Mouse (Mus musculus): ENCODE measurements around the gene Setd2. TPM values are rescaled to one million over a fixed set of nuclear protein-coding genes. Genes with fewer than 3 reads are reported as not detected.

Gene Setd2
- polyA plus RNA-seq, 1 experiment from 2014 or later: 9.6 TPM

GRCm38 (mm10) chr9:110620180-110620579 lies 87.8 kb downstream of the Setd2 start:
- ATAC-seq: no peak
- WGBS (ENCODE audit: insufficient replicate concordance): 91% methylated on average over 7 of the region's 7 CpGs

GRCm38 (mm10) chr9:110620685-110621084 lies 88.3 kb downstream of the Setd2 start:
- 91% methylated on average over 7 of the region's 7 CpGs for WGBS (ENCODE audit: insufficient replicate concordance)

More at GRCm38 (mm10) chr9:110620180-110620579, 87.8 kb downstream of the Setd2 start:
- no peaks in the 10 kb centered on the region for H3K27me3 ChIP-seq (ENCODE audit: insufficient read depth, low read length)
- H3K36me3 ChIP-seq (replicated peaks; ENCODE audit: insufficient read depth, low read length): peaks cover 43% of the 10 kb centered on the region
- DNase-seq: peak; percentile 40
- no peak overlapping the region for H3K9ac ChIP-seq (replicated peaks)
- H3K4me3 ChIP-seq (ENCODE audit: low read depth, low read length): no peak overlapping the region
- TF ChIP-seq CTCF (IDR thresholded peaks at IDR 0.05; ENCODE audit: low read depth) (peak; percentile 46), EP300 (IDR thresholded peaks at IDR 0.05; ENCODE audit: low read depth) (no peak)
- no peak overlapping the region for H3K4me2 ChIP-seq (ENCODE audit: low read depth, low read length)
- H3K4me1 ChIP-seq (ENCODE audit: insufficient read depth): peaks cover 12% of the 10 kb centered on the region
- H3K9me3 ChIP-seq (ENCODE audit: low read length): no peaks in the 10 kb centered on the region
- no peak overlapping the region for H3K27ac ChIP-seq (ENCODE audit: low read depth)

GRCm38 (mm10) chr9:110622621-110623219 lies 90.3 kb downstream of the Setd2 start:
- no peak overlapping the region for H3K4me2 ChIP-seq (ENCODE audit: low read depth, low read length)
- H3K4me3 ChIP-seq (ENCODE audit: low read depth, low read length): no peak overlapping the region
- peaks cover 15% of the 10 kb centered on the region for H3K4me1 ChIP-seq (ENCODE audit: insufficient read depth)
- H3K27ac ChIP-seq (ENCODE audit: low read depth): no peak overlapping the region
- H3K36me3 ChIP-seq (replicated peaks; ENCODE audit: insufficient read depth, low read length): peaks cover 41% of the 10 kb centered on the region
- TF ChIP-seq CTCF (IDR thresholded peaks at IDR 0.05; ENCODE audit: low read depth): no peak
- TF ChIP-seq EP300 (IDR thresholded peaks at IDR 0.05; ENCODE audit: low read depth): no peak
- H3K9ac ChIP-seq (replicated peaks): no peak overlapping the region
- DNase-seq (peak; percentile 13), ATAC-seq (no peak)
- no peaks in the 10 kb centered on the region for H3K9me3 ChIP-seq (ENCODE audit: low read length)
- no peaks in the 10 kb centered on the region for H3K27me3 ChIP-seq (ENCODE audit: insufficient read depth, low read length)
- 70% methylated on average over 12 of the region's 12 CpGs for WGBS (ENCODE audit: insufficient replicate concordance)

More at GRCm38 (mm10) chr9:110620685-110621084, 88.3 kb downstream of the Setd2 start:
- Histone ChIP-seq H3K9me3 (ENCODE audit: low read length) (no peaks in the 10 kb centered on the region), H3K27ac (ENCODE audit: low read depth) (no peak overlapping the region), H3K4me1 (ENCODE audit: insufficient read depth) (peaks cover 15% of the 10 kb centered on the region), H3K36me3 (replicated peaks; ENCODE audit: insufficient read depth, low read length) (peaks cover 40% of the 10 kb centered on the region), H3K4me3 (ENCODE audit: low read depth, low read length) (no peak overlapping the region), H3K4me2 (ENCODE audit: low read depth, low read length) (no peak overlapping the region), H3K27me3 (ENCODE audit: insufficient read depth, low read length) (no peaks in the 10 kb centered on the region), H3K9ac (replicated peaks) (no peak overlapping the region)
- ATAC-seq (no peak), DNase-seq (peak; percentile 12)
- TF ChIP-seq CTCF (IDR thresholded peaks at IDR 0.05; ENCODE audit: low read depth): no peak
- no peak for TF ChIP-seq EP300 (IDR thresholded peaks at IDR 0.05; ENCODE audit: low read depth)

- no peak for ATAC-seq
- Histone ChIP-seq H3K27me3 (ENCODE audit: insufficient read depth, low read length) (no peaks in the 10 kb centered on the region), H3K9ac (replicated peaks) (peak overlapping the region; percentile 60), H3K4me1 (ENCODE audit: insufficient read depth) (peaks cover 15% of the 10 kb centered on the region), H3K9me3 (ENCODE audit: low read length) (no peaks in the 10 kb centered on the region), H3K36me3 (replicated peaks; ENCODE audit: insufficient read depth, low read length) (peaks cover 36% of the 10 kb centered on the region), H3K27ac (ENCODE audit: low read depth) (peak overlapping the region; percentile 22; the same call in 1 of the 2 replicates), H3K4me3 (ENCODE audit: low read depth, low read length) (peak overlapping the region; percentile 60; the same call in 1 of the 2 replicates), H3K4me2 (ENCODE audit: low read depth, low read length) (peak overlapping the region; percentile 98)
- 68% methylated on average over 8 of the region's 8 CpGs for WGBS (ENCODE audit: insufficient replicate concordance)
- no peak for TF ChIP-seq CTCF (IDR thresholded peaks at IDR 0.05; ENCODE audit: low read depth)
- no peak for TF ChIP-seq EP300 (IDR thresholded peaks at IDR 0.05; ENCODE audit: low read depth)
- peak; percentile 11 for DNase-seq
Measured at GRCm38 (mm10) chr9:110623416-110624195, 91.2 kb downstream of the Setd2 start.

- ATAC-seq (peak; percentile 93), DNase-seq (peak; percentile 89)
- Histone ChIP-seq H3K27ac (ENCODE audit: low read depth) (peak within 1 kb of the TSS; percentile 82), H3K4me2 (ENCODE audit: low read depth, low read length) (peak within 1 kb of the TSS; percentile 98), H3K4me1 (ENCODE audit: insufficient read depth) (peaks cover 15% of the 10 kb centered on the region), H3K9ac (replicated peaks) (peak within 1 kb of the TSS; percentile 60), H3K9me3 (ENCODE audit: low read length) (no peaks in the 10 kb centered on the region), H3K4me3 (ENCODE audit: low read depth, low read length) (peak within 1 kb of the TSS; percentile 60), H3K36me3 (replicated peaks; ENCODE audit: insufficient read depth, low read length) (peaks cover 29% of the 10 kb centered on the region; the same call in 1 of the 2 replicates), H3K27me3 (ENCODE audit: insufficient read depth, low read length) (no peaks in the 10 kb centered on the region)
- 13% methylated on average over 40 of the region's 41 CpGs for WGBS (ENCODE audit: insufficient replicate concordance)
- TF ChIP-seq EP300 (IDR thresholded peaks at IDR 0.05; ENCODE audit: low read depth) (no peak), CTCF (IDR thresholded peaks at IDR 0.05; ENCODE audit: low read depth) (no peak)
Measured at GRCm38 (mm10) chr9:110624361-110625166, 92.2 kb downstream of the Setd2 start, which contains the start of gene Nradd. Gene Nradd (minus strand): TSS chr9:110624452.
